Mouse (Mus musculus) intestine, postnatal 0 days (tissue): Measurements from ENCODE around the gene Izumo2. TPM values are rescaled to one million over a fixed set of nuclear protein-coding genes. Genes with fewer than 3 reads are reported as not detected.

Source experiments
- ATAC-seq: fragments of 200-750 bp; cut with Nextera tagmentation; 2 replicates; pipeline ENCODE4 v1.8.0; 2017; ENCODE audit warnings: mild to moderate bottlenecking, moderate TSS enrichment, moderate library complexity
- H3K27ac ChIP-seq: fragments of 300-500 bp; sonication (generic); 2 replicates; pipeline ENCODE4 v1.5.1; 2014; ENCODE audit warnings: mild to moderate bottlenecking, low read depth, low read length, moderate library complexity
- H3K27me3 ChIP-seq: fragments of 300-500 bp; sonication (generic); replicated peaks from 2 replicates; pipeline ENCODE4 v1.6.1; 2014; ENCODE audit warnings: low read length, mixed read lengths; ENCODE audit not compliant: control insufficient read depth, insufficient read depth
- H3K36me3 ChIP-seq: fragments of 300-500 bp; sonication (generic); 2 replicates; pipeline ENCODE4 v1.6.1; 2014; ENCODE audit warnings: mild to moderate bottlenecking, moderate library complexity; ENCODE audit not compliant: control insufficient read depth, insufficient read depth
- H3K4me1 ChIP-seq: fragments of 300-500 bp; sonication (generic); replicated peaks from 2 replicates; pipeline ENCODE4 v1.6.1; 2014; ENCODE audit warnings: antibody characterized with exemption, low read length, mixed read lengths; ENCODE audit not compliant: control insufficient read depth, insufficient read depth
- H3K4me2 ChIP-seq: fragments of 300-500 bp; sonication (generic); replicated peaks from 2 replicates; pipeline ENCODE4 v1.6.1; 2014; ENCODE audit warnings: low read depth, mild to moderate bottlenecking, moderate library complexity
- H3K4me3 ChIP-seq: fragments of 300-500 bp; sonication (generic); 2 replicates; pipeline ENCODE4 v1.5.1; 2014; ENCODE audit warnings: low read depth, low read length
- H3K9ac ChIP-seq: fragments of 300-500 bp; sonication (generic); 2 replicates; pipeline ENCODE4 v1.6.1; 2014; ENCODE audit warnings: mild to moderate bottlenecking, low read depth, low read length
- H3K9me3 ChIP-seq: fragments of 300-500 bp; sonication (generic); 2 replicates; pipeline ENCODE4 v1.6.1; 2016; ENCODE audit warnings: mixed run types; ENCODE audit not compliant: control insufficient read depth
- CTCF ChIP-seq: sonication (generic); IDR thresholded peaks from 2 replicates; pipeline ENCODE4 v1.5.1; 2016; ENCODE audit warnings: low read depth, mild to moderate bottlenecking, control low read depth, antibody characterized with exemption, moderate library complexity
- WGBS: fragments of 180-500 bp; shearing (Covaris S2); extraction: QIAGEN DNeasy Blood & Tissue Kit; methylation state at CpG from one replicate; pipeline ENCODE4 v1.1.7; 2014; 5-methylcytosine and 5-hydroxymethylcytosine counted together
- polyA plus RNA-seq: library from polyadenylated mRNA; unstranded; fragments of >200 nt; fragmentation: Nextera tagmentation; extraction: Ambion mirVana; gene quantifications from 2 replicates; pipeline ENCODE4 v1.2.1, GENCODE M21; 2015

Gene Izumo2
- not detected in 2 replicates for polyA plus RNA-seq

DNA sequence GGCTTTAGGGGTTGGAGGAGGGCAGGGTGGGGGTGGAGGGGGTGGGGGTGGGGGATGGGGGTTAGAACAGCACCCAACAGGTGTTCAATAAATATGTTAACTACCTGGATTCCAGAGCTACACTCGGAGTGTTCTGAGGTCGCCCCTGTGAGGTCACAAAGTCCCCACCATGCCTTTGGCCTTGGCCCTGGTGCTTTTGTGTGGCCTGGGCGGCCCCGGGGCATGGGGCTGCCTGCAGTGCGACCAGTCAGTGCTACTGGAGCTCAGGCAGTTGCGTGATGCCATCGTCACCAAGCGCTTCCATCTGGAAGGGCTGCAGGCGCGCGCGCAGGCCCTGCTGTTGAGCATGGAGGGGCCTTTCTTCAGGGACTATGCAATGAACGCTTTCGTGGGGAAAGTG lies at the start of gene Izumo2:
Gene Izumo2 (plus strand): TSS at position 169 of the 400 bp plus-strand sequence.
- Histone ChIP-seq H3K9me3 (no peaks in the 10 kb centered on the region), H3K27me3 (no peaks in the 10 kb centered on the region), H3K27ac (no peak within 1 kb of the TSS), H3K4me1 (no peaks in the 10 kb centered on the region), H3K4me2 (no peak within 1 kb of the TSS), H3K4me3 (no peak within 1 kb of the TSS), H3K9ac (no peak within 1 kb of the TSS), H3K36me3 (no peaks in the 10 kb centered on the region)
- TF ChIP-seq CTCF = no peak
- 64% methylated on average over 14 of the region's 14 CpGs for WGBS
- no peak for ATAC-seq

DNA sequence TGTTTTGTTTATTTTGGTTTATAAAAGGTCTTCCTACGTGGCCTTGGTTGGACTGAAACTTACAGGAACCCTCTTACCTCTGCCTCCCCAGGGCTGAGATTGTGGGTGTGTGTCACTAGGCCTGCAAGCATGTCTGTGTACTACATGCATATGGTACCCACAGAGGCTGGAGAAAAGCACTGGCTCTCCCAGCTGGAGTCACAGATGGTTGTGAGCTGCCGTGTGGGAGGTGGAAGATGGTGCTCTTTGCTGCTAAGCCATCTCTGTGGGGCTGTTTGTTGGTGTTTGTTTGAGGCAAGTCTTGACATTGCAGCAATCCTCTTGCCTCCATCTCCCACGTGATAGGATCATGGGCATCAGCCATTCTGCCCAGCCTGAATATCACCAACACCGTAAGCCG lies 47.3 kb upstream of the Izumo2 start:
- Histone ChIP-seq H3K27ac (no peak overlapping the region), H3K4me3 (no peak overlapping the region), H3K4me2 (no peak overlapping the region), H3K9me3 (no peaks in the 10 kb centered on the region), H3K4me1 (no peaks in the 10 kb centered on the region; the same call in 1 of the 2 replicates), H3K9ac (no peak overlapping the region), H3K36me3 (peaks cover 35% of the 10 kb centered on the region), H3K27me3 (no peaks in the 10 kb centered on the region)
- ATAC-seq = no peak
- 79% methylated on average over 5 of the region's 5 CpGs for WGBS
- TF ChIP-seq CTCF = no peak

DNA sequence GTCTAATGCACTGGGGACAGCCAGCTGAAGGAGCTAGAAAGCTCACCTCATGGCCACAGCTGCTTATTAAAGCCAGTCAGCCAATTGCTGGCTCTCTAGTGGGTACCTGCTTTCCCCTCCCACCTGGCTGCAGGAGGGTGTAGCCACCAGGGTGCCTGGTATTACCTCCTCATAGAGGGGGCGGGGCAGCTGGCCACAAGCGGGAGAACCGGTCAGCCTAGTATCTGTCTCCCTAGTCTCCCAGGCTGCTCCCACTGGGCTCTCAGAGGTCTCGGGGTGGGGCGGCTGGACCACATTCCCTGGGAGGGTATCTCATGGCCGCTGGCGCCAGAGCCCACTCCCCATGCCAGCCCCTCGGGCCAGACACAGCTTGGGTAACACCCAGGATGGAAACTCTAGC lies 46.4 kb upstream of the Izumo2 start:
- H3K36me3 ChIP-seq = peaks cover 26% of the 10 kb centered on the region

DNA sequence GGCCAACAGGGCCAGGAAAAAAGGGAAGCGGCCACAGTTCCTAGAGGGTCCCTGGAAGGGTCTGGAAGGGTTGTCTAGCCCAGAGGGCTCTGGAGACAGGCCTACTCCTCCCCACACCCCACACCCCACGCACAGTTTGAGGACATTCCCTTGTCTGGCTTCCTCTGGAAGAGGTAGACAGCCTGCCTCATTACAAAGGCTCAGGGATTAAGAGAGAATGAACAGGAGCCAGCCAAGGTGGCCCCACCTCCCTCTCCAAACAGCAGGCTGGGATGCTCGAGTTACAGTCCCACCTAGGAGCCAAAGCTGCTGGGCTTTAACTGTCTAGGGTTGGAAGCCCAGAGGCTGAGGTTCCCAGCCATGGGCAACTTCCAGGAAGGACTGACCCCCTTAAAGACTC lies 46.0 kb upstream of the Izumo2 start:
- peak overlapping the region; percentile 30; the same call in 1 of the 2 replicates for H3K4me2 ChIP-seq
- TF ChIP-seq CTCF = no peak
- WGBS = 7% methylated on average over 3 of the region's 3 CpGs
- H3K27ac ChIP-seq = no peak overlapping the region
- H3K4me3 ChIP-seq = no peak overlapping the region
- H3K27me3 ChIP-seq = no peaks in the 10 kb centered on the region
- H3K4me1 ChIP-seq = no peaks in the 10 kb centered on the region; the same call in 1 of the 2 replicates
- ATAC-seq = no peak
- H3K9me3 ChIP-seq = no peaks in the 10 kb centered on the region
- H3K9ac ChIP-seq = no peak overlapping the region
- H3K36me3 ChIP-seq = peaks cover 22% of the 10 kb centered on the region

More for the DNA sequence above, 46.4 kb upstream of the Izumo2 start:
- Histone ChIP-seq H3K4me2 (peak overlapping the region; percentile 30; the same call in 1 of the 2 replicates), H3K4me3 (no peak overlapping the region), H3K9ac (no peak overlapping the region), H3K9me3 (no peaks in the 10 kb centered on the region), H3K27me3 (no peaks in the 10 kb centered on the region), H3K27ac (no peak overlapping the region), H3K4me1 (no peaks in the 10 kb centered on the region; the same call in 1 of the 2 replicates)
- TF ChIP-seq CTCF = 0 out of 2 replicates have a peak, but pooled peaks have one; percentile 19
- ATAC-seq = peak; percentile 54
- 7% methylated on average over 8 of the region's 8 CpGs for WGBS

DNA sequence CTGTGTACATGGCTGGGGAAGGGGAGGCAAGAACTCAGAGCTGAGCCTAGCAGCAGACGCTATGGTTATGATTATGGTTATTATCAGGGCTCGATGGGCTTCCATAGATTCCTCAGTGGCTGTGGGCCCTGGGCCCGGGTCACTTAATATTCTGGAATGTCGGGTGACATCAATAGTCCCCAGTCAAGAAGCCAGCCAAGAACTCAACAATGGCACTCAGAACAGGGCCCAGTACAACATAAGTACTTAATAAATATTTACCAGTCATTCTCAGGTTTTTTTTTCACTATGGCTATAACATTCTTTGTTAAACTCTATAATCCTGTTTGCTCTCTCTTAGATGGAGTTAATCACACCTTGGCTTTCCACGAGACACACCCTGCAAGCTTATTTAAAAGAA lies 45.0 kb upstream of the Izumo2 start:
- Histone ChIP-seq H3K27me3 (no peaks in the 10 kb centered on the region), H3K36me3 (peaks cover 19% of the 10 kb centered on the region; the same call in 1 of the 2 replicates), H3K9ac (no peak overlapping the region), H3K4me3 (no peak overlapping the region), H3K9me3 (no peaks in the 10 kb centered on the region), H3K27ac (no peak overlapping the region), H3K4me1 (no peaks in the 10 kb centered on the region; the same call in 1 of the 2 replicates), H3K4me2 (no peak overlapping the region)
- WGBS = 78% methylated on average over 5 of the region's 5 CpGs
- no peak for TF ChIP-seq CTCF
- ATAC-seq = no peak

DNA sequence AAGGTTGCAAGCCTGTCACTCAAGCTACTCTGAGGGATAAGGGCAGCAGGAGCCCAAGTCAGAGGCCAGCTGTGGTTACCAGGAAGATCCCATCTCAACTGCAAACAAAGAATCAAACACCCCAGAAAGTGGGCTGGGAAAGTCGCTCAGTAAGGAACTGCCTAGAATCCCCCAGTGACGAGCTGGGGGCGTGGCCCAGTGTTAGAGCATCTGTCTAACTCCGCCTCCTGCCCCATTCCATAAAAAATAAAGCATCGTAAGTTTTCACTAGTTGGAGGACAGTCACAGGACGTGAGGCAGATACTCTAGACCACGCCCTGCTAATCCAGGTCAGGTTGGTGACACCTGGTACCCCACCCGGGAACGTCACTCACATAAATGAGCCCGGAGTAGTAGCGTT lies 43.8 kb upstream of the Izumo2 start:
- Histone ChIP-seq H3K9ac (no peak overlapping the region), H3K4me3 (no peak overlapping the region), H3K9me3 (no peaks in the 10 kb centered on the region), H3K27me3 (no peaks in the 10 kb centered on the region), H3K36me3 (peaks cover 17% of the 10 kb centered on the region; the same call in 1 of the 2 replicates), H3K27ac (no peak overlapping the region), H3K4me1 (no peaks in the 10 kb centered on the region; the same call in 1 of the 2 replicates), H3K4me2 (no peak overlapping the region)
- whole genome bisulfite sequencing = 26% methylated on average over 11 of the region's 11 CpGs
- ATAC-seq = no peak
- TF ChIP-seq CTCF = no peak

DNA sequence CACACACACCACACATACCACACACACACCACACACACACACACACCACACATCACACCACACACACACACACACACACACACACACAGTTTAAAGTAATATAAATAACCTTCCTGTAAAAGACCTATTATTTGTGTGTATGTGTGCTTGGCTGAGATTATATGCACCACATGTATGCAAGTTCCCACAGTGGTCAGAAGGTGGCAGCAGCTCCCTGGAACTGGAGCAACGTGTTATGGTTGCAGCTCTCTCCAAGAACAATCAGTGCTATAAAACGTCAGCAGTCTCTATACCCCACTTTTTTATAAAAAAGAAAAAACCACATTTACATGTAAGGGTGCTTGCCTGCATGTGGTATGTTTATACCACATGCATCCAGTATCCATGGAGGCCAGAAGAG lies 42.1 kb upstream of the Izumo2 start:
- ATAC-seq = no peak
- no peaks in the 10 kb centered on the region for H3K9me3 ChIP-seq
- TF ChIP-seq CTCF = peak; percentile 74
- no peak overlapping the region; the same call in 1 of the 2 replicates for H3K27ac ChIP-seq
- WGBS = 52% methylated on average over 2 of the region's 2 CpGs
- H3K4me2 ChIP-seq = peak overlapping the region; percentile 69
- H3K36me3 ChIP-seq = peaks cover 5% of the 10 kb centered on the region; the same call in 1 of the 2 replicates
- H3K4me3 ChIP-seq = no peak overlapping the region
- H3K9ac ChIP-seq = no peak overlapping the region
- H3K27me3 ChIP-seq = no peaks in the 10 kb centered on the region
- H3K4me1 ChIP-seq = no peaks in the 10 kb centered on the region; the same call in 1 of the 2 replicates
